Mouse (Mus musculus): ENCODE measurements around the gene Gtf2h5. TPM values are rescaled to one million over a fixed set of nuclear protein-coding genes. Genes with fewer than 3 reads are reported as not detected.

Gtf2h5 gene
- polyA plus RNA-seq, 1 experiment from 2014 or later, result 139 TPM

DNA sequence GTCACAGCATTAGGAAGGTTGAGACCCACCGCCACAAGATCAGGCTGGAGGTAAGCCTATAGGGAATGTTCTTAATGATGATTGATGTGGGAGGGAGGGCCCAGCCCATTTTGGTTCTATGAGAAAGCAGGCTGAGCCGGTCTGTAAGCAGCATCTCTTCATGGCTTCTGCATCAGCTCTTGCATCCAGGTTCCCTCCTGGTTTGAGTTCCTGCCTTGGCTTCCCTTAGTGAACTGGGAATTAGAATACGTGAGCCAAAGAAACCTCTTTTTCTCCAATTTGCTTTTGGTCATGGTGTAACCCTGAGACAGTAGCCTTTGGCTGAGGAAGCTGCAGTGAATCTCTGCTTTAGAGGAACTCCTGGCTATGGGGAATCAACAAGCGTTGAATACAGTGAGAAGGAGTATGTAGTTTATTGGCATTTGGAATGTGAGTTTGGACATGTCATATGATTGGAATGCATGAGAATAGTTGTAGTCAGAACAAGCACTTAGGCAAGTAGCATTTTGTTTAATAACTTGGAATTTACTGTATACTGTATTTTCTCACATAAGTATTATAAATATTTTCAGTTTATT lies 37.7 kb downstream of the Gtf2h5 start:
- Histone ChIP-seq H3K27ac (ENCODE audit: low read length) (no peak overlapping the region), H3K9ac (replicated peaks; ENCODE audit: low read depth) (no peak overlapping the region), H3K4me1 (ENCODE audit: insufficient read depth, low read depth, low read length) (0 out of 2 replicates have a peak, but pooled peaks cover 3% of the 10 kb centered on the region), H3K9me3 (ENCODE audit: low read length) (no peaks in the 10 kb centered on the region), H3K27me3 (replicated peaks; ENCODE audit: insufficient read depth, low read length) (no peaks in the 10 kb centered on the region), H3K4me3 (ENCODE audit: low read depth, low read length) (no peak overlapping the region), H3K4me2 (replicated peaks; ENCODE audit: low read depth, low read length) (no peak overlapping the region), H3K36me3 (ENCODE audit: insufficient read depth, low read length) (peaks cover 3% of the 10 kb centered on the region; the same call in 1 of the 2 replicates)
- 68% methylated on average over 4 of the region's 4 CpGs for WGBS
- DNase-seq (ENCODE audit: low spot score), result peak; percentile 34
- no peak; the same call in 1 of the 2 replicates for ATAC-seq
- TF ChIP-seq EP300 (IDR thresholded peaks at IDR 0.05) (no peak), CTCF (IDR thresholded peaks at IDR 0.05) (no peak)

- WGBS, result 86% methylated on average over 3 of the region's 3 CpGs
- Histone ChIP-seq H3K4me2 (replicated peaks; ENCODE audit: low read depth, low read length) (no peak overlapping the region), H3K9ac (replicated peaks; ENCODE audit: low read depth) (no peak overlapping the region), H3K27ac (ENCODE audit: low read length) (no peak overlapping the region), H3K4me3 (ENCODE audit: low read depth, low read length) (no peak overlapping the region), H3K4me1 (ENCODE audit: insufficient read depth, low read depth, low read length) (0 out of 2 replicates have a peak, but pooled peaks cover 3% of the 10 kb centered on the region), H3K36me3 (ENCODE audit: insufficient read depth, low read length) (peaks cover 8% of the 10 kb centered on the region; the same call in 1 of the 2 replicates), H3K27me3 (replicated peaks; ENCODE audit: insufficient read depth, low read length) (no peaks in the 10 kb centered on the region), H3K9me3 (ENCODE audit: low read length) (no peaks in the 10 kb centered on the region)
- ATAC-seq (no peak), DNase-seq (ENCODE audit: low spot score) (no peak)
- TF ChIP-seq CTCF (IDR thresholded peaks at IDR 0.05) (no peak), EP300 (IDR thresholded peaks at IDR 0.05) (no peak)
Observed at GRCm38 (mm10) chr17:6117917-6118316, 38.3 kb downstream of the Gtf2h5 start.

DNA sequence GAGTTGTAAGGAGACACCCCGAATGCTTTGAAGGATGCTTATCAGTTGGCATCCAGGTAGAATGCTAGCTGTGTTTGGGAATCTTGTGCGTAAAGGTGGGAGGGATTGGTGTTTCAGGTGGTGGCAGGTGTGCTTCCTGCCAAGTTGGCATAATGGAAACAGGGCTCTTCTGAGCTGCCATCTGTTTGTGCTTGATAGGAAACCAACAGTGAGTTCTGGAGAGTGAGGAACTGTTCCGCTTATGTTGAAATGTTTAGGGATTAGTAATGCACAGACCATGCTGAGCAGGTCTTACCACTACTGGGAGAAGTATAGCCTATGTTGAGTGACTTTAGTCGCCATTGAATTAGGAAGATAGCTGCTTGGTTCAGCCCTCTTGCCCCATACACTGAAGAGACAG lies 39.3 kb downstream of the Gtf2h5 start:
- Histone ChIP-seq H3K36me3 (ENCODE audit: insufficient read depth, low read length) (peaks cover 8% of the 10 kb centered on the region; the same call in 1 of the 2 replicates), H3K4me1 (ENCODE audit: insufficient read depth, low read depth, low read length) (0 out of 2 replicates have a peak, but pooled peaks cover 3% of the 10 kb centered on the region), H3K4me2 (replicated peaks; ENCODE audit: low read depth, low read length) (no peak overlapping the region), H3K9me3 (ENCODE audit: low read length) (no peaks in the 10 kb centered on the region), H3K27me3 (replicated peaks; ENCODE audit: insufficient read depth, low read length) (no peaks in the 10 kb centered on the region), H3K4me3 (ENCODE audit: low read depth, low read length) (no peak overlapping the region), H3K9ac (replicated peaks; ENCODE audit: low read depth) (no peak overlapping the region), H3K27ac (ENCODE audit: low read length) (no peak overlapping the region)
- no peak for ATAC-seq
- TF ChIP-seq CTCF (IDR thresholded peaks at IDR 0.05) (no peak), EP300 (IDR thresholded peaks at IDR 0.05) (no peak)
- WGBS, result 87% methylated on average over 4 of the region's 4 CpGs
- no peak for DNase-seq (ENCODE audit: low spot score)

DNA sequence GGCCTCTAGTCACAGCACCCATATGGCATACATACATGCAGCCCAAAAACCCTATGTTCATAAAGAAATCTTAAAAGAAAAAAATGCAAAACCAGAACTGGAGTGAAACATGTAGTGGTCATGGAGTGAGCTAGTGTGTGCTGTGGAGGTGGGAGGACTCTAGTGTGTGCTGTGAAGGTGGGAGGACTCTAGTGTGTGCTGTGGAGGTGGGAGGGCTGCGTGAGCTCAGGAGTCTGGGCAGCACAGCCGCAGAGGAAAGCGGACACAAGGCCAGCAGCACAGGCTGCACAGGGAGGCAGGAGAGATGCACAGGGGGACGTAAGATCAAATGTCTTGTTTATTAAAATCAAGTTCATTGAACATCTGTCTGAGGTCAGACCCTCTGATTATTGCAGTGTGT lies 44.2 kb downstream of the Gtf2h5 start:
- no peak overlapping the region for H3K27ac ChIP-seq (ENCODE audit: low read length)
- H3K4me2 ChIP-seq (replicated peaks; ENCODE audit: low read depth, low read length), result no peak overlapping the region
- no peak overlapping the region for H3K4me3 ChIP-seq (ENCODE audit: low read depth, low read length)
- no peak overlapping the region for H3K9ac ChIP-seq (replicated peaks; ENCODE audit: low read depth)
- no peaks in the 10 kb centered on the region for H3K9me3 ChIP-seq (ENCODE audit: low read length)
- 90% methylated on average over 4 of the region's 4 CpGs for WGBS
- no peaks in the 10 kb centered on the region for H3K27me3 ChIP-seq (replicated peaks; ENCODE audit: insufficient read depth, low read length)
- no peaks in the 10 kb centered on the region for H3K4me1 ChIP-seq (ENCODE audit: insufficient read depth, low read depth, low read length)
- peaks cover 12% of the 10 kb centered on the region; the same call in 1 of the 2 replicates for H3K36me3 ChIP-seq (ENCODE audit: insufficient read depth, low read length)
- ATAC-seq (no peak), DNase-seq (ENCODE audit: low spot score) (no peak)
- TF ChIP-seq EP300 (IDR thresholded peaks at IDR 0.05) (no peak), CTCF (IDR thresholded peaks at IDR 0.05) (no peak)

- DNase-seq (ENCODE audit: low spot score) (no peak), ATAC-seq (no peak)
- TF ChIP-seq EP300 (IDR thresholded peaks at IDR 0.05) (no peak), CTCF (IDR thresholded peaks at IDR 0.05) (no peak)
- no peaks in the 10 kb centered on the region for H3K27me3 ChIP-seq (replicated peaks; ENCODE audit: insufficient read depth, low read length)
- H3K4me3 ChIP-seq (ENCODE audit: low read depth, low read length), result no peak overlapping the region
- H3K4me1 ChIP-seq (ENCODE audit: insufficient read depth, low read depth, low read length), result no peaks in the 10 kb centered on the region
- H3K9ac ChIP-seq (replicated peaks; ENCODE audit: low read depth), result no peak overlapping the region
- no peak overlapping the region for H3K4me2 ChIP-seq (replicated peaks; ENCODE audit: low read depth, low read length)
- WGBS, result 87% methylated on average over 3 of the region's 3 CpGs
- peaks cover 12% of the 10 kb centered on the region; the same call in 1 of the 2 replicates for H3K36me3 ChIP-seq (ENCODE audit: insufficient read depth, low read length)
- H3K9me3 ChIP-seq (ENCODE audit: low read length), result no peaks in the 10 kb centered on the region
- H3K27ac ChIP-seq (ENCODE audit: low read length), result no peak overlapping the region
Observed at GRCm38 (mm10) chr17:6125441-6125840, 45.9 kb downstream of the Gtf2h5 start.

DNA sequence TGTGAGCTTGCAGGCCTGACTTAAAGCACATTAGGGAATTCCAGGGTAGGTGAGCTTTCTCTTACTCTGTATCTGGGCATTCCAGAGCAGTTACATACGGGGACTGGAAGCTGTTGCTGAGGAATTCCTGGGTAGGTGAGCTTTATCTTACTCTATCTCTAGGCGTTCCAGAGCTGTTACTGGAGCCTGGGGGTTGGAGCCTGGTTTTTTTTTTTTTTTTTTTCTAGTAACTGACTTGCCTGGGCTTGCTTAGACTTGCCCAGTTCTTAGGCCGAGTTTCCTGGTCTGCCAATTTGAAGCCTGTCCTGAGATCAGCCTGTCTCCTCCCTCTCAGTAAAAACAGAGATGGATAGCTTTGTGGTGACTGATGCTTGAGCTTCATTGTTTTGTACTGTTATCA lies 48.5 kb downstream of the Gtf2h5 start:
- no peak overlapping the region for H3K4me2 ChIP-seq (replicated peaks; ENCODE audit: low read depth, low read length)
- no peaks in the 10 kb centered on the region for H3K27me3 ChIP-seq (replicated peaks; ENCODE audit: insufficient read depth, low read length)
- no peak overlapping the region for H3K27ac ChIP-seq (ENCODE audit: low read length)
- H3K9ac ChIP-seq (replicated peaks; ENCODE audit: low read depth), result no peak overlapping the region
- DNase-seq (ENCODE audit: low spot score), result no peak
- 46% methylated on average over 3 of the region's 3 CpGs for WGBS
- ATAC-seq, result no peak
- TF ChIP-seq EP300 (IDR thresholded peaks at IDR 0.05) (no peak), CTCF (IDR thresholded peaks at IDR 0.05) (no peak)
- no peaks in the 10 kb centered on the region for H3K4me1 ChIP-seq (ENCODE audit: insufficient read depth, low read depth, low read length)
- H3K9me3 ChIP-seq (ENCODE audit: low read length), result no peaks in the 10 kb centered on the region
- H3K36me3 ChIP-seq (ENCODE audit: insufficient read depth, low read length), result 0 out of 2 replicates have a peak, but pooled peaks cover 4% of the 10 kb centered on the region
- H3K4me3 ChIP-seq (ENCODE audit: low read depth, low read length), result no peak overlapping the region
